Mouse (Mus musculus): Measurements from ENCODE around the gene Aspg. TPM values are rescaled to one million over a fixed set of nuclear protein-coding genes. Genes with fewer than 3 reads are reported as not detected.

Aspg gene
- polyA plus RNA-seq, 1 experiment, result not detected

GRCm38 (mm10) chr12:112117649-112118048 is 11.2 kb downstream of the Aspg start:
- WGBS, result 76% methylated on average over 7 of the region's 7 CpGs
- no peak overlapping the region for H3K27ac ChIP-seq (ENCODE audit: control insufficient read depth, insufficient read depth, low read depth, low read length, poor library complexity)
- H3K4me3 ChIP-seq (replicated peaks; ENCODE audit: control insufficient read depth, low read depth, low read length), result no peak overlapping the region
- TF ChIP-seq CTCF (IDR thresholded peaks at IDR 0.05; ENCODE audit: control insufficient read depth, insufficient read depth, low read length) (no peak), POLR2A (IDR thresholded peaks at IDR 0.05; ENCODE audit: borderline replicate concordance, control insufficient read depth, low read depth, low read length) (no peak)
- no peaks in the 10 kb centered on the region for H3K4me1 ChIP-seq (ENCODE audit: control insufficient read depth, insufficient read depth, low read length)

GRCm38 (mm10) chr12:112121188-112121587 is 14.7 kb downstream of the Aspg start:
- no peak overlapping the region for H3K27ac ChIP-seq (ENCODE audit: control insufficient read depth, insufficient read depth, low read depth, low read length, poor library complexity)
- no peak for TF ChIP-seq POLR2A (IDR thresholded peaks at IDR 0.05; ENCODE audit: borderline replicate concordance, control insufficient read depth, low read depth, low read length)
- TF ChIP-seq CTCF (IDR thresholded peaks at IDR 0.05; ENCODE audit: control insufficient read depth, insufficient read depth, low read length), result no peak
- no peaks in the 10 kb centered on the region for H3K4me1 ChIP-seq (ENCODE audit: control insufficient read depth, insufficient read depth, low read length)
- no peak overlapping the region for H3K4me3 ChIP-seq (replicated peaks; ENCODE audit: control insufficient read depth, low read depth, low read length)
- WGBS, result 70% methylated on average over 3 of the region's 3 CpGs

- no peak for TF ChIP-seq POLR2A (IDR thresholded peaks at IDR 0.05; ENCODE audit: borderline replicate concordance, control insufficient read depth, low read depth, low read length)
- no peak for TF ChIP-seq CTCF (IDR thresholded peaks at IDR 0.05; ENCODE audit: control insufficient read depth, insufficient read depth, low read length)
- 31% methylated on average over 14 of the region's 14 CpGs for WGBS
- no peak overlapping the region for H3K27ac ChIP-seq (ENCODE audit: control insufficient read depth, insufficient read depth, low read depth, low read length, poor library complexity)
- no peaks in the 10 kb centered on the region for H3K4me1 ChIP-seq (ENCODE audit: control insufficient read depth, insufficient read depth, low read length)
- H3K4me3 ChIP-seq (replicated peaks; ENCODE audit: control insufficient read depth, low read depth, low read length), result no peak overlapping the region
Observed at GRCm38 (mm10) chr12:112125903-112126302, 19.4 kb downstream of the Aspg start.

GRCm38 (mm10) chr12:112126931-112127635 is 20.6 kb downstream of the Aspg start:
- Histone ChIP-seq H3K4me1 (ENCODE audit: control insufficient read depth, insufficient read depth, low read length) (no peaks in the 10 kb centered on the region), H3K4me3 (replicated peaks; ENCODE audit: control insufficient read depth, low read depth, low read length) (no peak overlapping the region), H3K27ac (ENCODE audit: control insufficient read depth, insufficient read depth, low read depth, low read length, poor library complexity) (no peak overlapping the region)
- TF ChIP-seq POLR2A (IDR thresholded peaks at IDR 0.05; ENCODE audit: borderline replicate concordance, control insufficient read depth, low read depth, low read length) (no peak), CTCF (IDR thresholded peaks at IDR 0.05; ENCODE audit: control insufficient read depth, insufficient read depth, low read length) (no peak; the same call in 1 of the 2 replicates)
- 65% methylated on average over 14 of the region's 14 CpGs for WGBS

- TF ChIP-seq CTCF (IDR thresholded peaks at IDR 0.05; ENCODE audit: control insufficient read depth, insufficient read depth, low read length) (no peak), POLR2A (IDR thresholded peaks at IDR 0.05; ENCODE audit: borderline replicate concordance, control insufficient read depth, low read depth, low read length) (no peak)
- Histone ChIP-seq H3K4me3 (replicated peaks; ENCODE audit: control insufficient read depth, low read depth, low read length) (no peak overlapping the region), H3K27ac (ENCODE audit: control insufficient read depth, insufficient read depth, low read depth, low read length, poor library complexity) (no peak overlapping the region), H3K4me1 (ENCODE audit: control insufficient read depth, insufficient read depth, low read length) (no peaks in the 10 kb centered on the region)
- WGBS, result 63% methylated on average over 4 of the region's 4 CpGs
Observed at GRCm38 (mm10) chr12:112128526-112128925, 22.0 kb downstream of the Aspg start.

- TF ChIP-seq CTCF (IDR thresholded peaks at IDR 0.05; ENCODE audit: control insufficient read depth, insufficient read depth, low read length) (no peak), POLR2A (IDR thresholded peaks at IDR 0.05; ENCODE audit: borderline replicate concordance, control insufficient read depth, low read depth, low read length) (no peak)
- Histone ChIP-seq H3K27ac (ENCODE audit: control insufficient read depth, insufficient read depth, low read depth, low read length, poor library complexity) (no peak overlapping the region), H3K4me1 (ENCODE audit: control insufficient read depth, insufficient read depth, low read length) (no peaks in the 10 kb centered on the region), H3K4me3 (replicated peaks; ENCODE audit: control insufficient read depth, low read depth, low read length) (no peak overlapping the region)
- WGBS, result 59% methylated on average over 6 of the region's 6 CpGs
Observed at GRCm38 (mm10) chr12:112129300-112129856, 22.9 kb downstream of the Aspg start.

- Histone ChIP-seq H3K4me1 (ENCODE audit: control insufficient read depth, insufficient read depth, low read length) (no peaks in the 10 kb centered on the region), H3K27ac (ENCODE audit: control insufficient read depth, insufficient read depth, low read depth, low read length, poor library complexity) (no peak overlapping the region), H3K4me3 (replicated peaks; ENCODE audit: control insufficient read depth, low read depth, low read length) (peak overlapping the region; percentile 68)
- TF ChIP-seq POLR2A (IDR thresholded peaks at IDR 0.05; ENCODE audit: borderline replicate concordance, control insufficient read depth, low read depth, low read length), result no peak
- TF ChIP-seq CTCF (IDR thresholded peaks at IDR 0.05; ENCODE audit: control insufficient read depth, insufficient read depth, low read length), result no peak
- WGBS, result under 1% methylated on average over 79 of the region's 79 CpGs
Observed at GRCm38 (mm10) chr12:112130161-112130860, 23.8 kb downstream of the Aspg start.

- Histone ChIP-seq H3K27ac (ENCODE audit: control insufficient read depth, insufficient read depth, low read depth, low read length, poor library complexity) (no peak overlapping the region), H3K4me3 (replicated peaks; ENCODE audit: control insufficient read depth, low read depth, low read length) (peak overlapping the region; percentile 68), H3K4me1 (ENCODE audit: control insufficient read depth, insufficient read depth, low read length) (no peaks in the 10 kb centered on the region)
- TF ChIP-seq CTCF (IDR thresholded peaks at IDR 0.05; ENCODE audit: control insufficient read depth, insufficient read depth, low read length) (no peak), POLR2A (IDR thresholded peaks at IDR 0.05; ENCODE audit: borderline replicate concordance, control insufficient read depth, low read depth, low read length) (no peak)
- 19% methylated on average over 32 of the region's 32 CpGs for WGBS
Observed at GRCm38 (mm10) chr12:112130957-112131356, 24.5 kb downstream of the Aspg start.

Measured in bone marrow, adult 2 months (tissue).